Mouse (Mus musculus) v-Abl transformed pro-B cells (cell line): ENCODE measurements around the gene Serac1.

Experiments
- in situ Hi-C, 2 experiments: fragments of 400-800 bp; cut with MboI; formaldehyde crosslinking; loops; one replicate each; pipeline ENCODE4 v1.15.1; 2025; ENCODE audit not compliant: unreplicated experiment in 2 of 2

Serac1 gene

DNA sequence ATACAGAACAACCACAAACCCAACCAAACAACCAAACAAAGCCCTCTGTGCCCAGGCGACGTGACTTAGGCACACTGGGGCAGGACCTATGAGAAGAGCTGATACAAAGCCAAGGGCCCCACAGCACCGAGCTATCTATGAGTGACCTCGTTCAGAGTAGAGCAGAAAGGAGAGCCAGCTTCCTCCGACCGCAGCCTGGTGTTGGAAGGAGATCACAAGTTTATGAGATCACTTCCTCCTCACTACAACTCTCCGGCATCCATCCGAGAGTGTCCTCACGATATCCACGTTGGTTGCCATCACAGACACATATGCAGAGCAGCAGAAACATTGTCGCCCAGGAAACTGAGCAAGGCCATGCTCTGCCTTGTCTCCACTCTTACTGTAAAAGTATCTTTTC lies 71.0 kb downstream of the Serac1 start:
- in situ Hi-C loops = loop anchor here (10.0 to 25.0 kb wide), 3 partner anchors 54 to 264 kb away; no protein-coding TSS in a partner anchor

DNA sequence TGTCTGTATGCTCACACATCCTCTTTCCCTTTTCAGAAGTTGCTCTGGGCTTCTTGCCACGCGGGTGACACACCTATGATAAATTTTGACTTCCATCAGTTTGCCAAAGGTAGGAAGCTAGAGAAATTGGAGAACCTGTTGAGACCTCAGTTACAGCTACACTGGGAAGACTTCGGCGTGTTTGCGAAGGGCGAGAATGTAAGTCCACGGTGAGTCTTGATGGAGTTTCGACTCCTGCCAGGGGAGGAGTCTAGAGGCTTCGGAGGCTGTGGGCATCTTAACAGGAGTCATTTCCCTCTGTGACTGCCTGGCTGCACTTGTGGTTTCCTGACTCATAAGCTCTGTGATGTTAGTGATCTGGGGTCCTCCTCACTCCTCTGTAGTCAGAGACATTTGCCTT lies 71.6 kb downstream of the Serac1 start:
- in situ Hi-C loops = loop anchor here (10.0 to 25.0 kb wide), 3 partner anchors 53 to 263 kb away; no protein-coding TSS in a partner anchor

DNA sequence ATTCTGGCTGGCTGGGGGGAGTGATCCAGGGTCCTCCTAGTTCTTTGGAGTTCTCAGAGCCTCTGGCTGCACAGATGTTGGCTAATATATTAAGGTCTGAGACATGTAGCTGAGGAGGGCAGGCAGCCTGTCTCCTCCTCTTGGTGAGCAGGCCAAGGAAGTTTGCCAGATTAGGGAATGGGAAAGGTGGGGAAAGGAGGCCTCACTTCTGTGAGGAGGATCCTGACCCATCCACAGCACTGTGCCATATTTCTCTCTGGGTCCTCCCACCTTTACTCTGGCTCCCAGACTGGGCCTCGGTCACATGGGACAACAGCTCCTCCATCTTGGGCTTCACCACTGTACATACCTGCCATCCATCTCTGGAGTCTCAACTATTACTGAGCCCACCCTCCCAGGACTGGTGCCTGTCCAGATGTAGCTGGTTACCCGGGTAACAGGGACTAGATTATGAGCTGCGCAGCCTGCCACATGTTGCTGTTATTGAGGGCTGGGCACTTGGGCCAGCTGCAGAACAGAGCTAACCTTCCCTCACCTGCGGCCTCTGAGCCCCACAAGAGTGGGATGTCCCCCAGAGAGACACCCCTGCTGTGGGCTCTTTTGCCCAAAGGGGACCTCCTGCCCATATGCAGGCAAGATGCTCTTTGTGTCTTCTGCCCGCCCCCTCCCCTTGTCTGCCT lies 72.3 kb downstream of the Serac1 start:
- in situ Hi-C loops = loop anchor here (10.0 to 25.0 kb wide), 3 partner anchors 52 to 262 kb away; no protein-coding TSS in a partner anchor

DNA sequence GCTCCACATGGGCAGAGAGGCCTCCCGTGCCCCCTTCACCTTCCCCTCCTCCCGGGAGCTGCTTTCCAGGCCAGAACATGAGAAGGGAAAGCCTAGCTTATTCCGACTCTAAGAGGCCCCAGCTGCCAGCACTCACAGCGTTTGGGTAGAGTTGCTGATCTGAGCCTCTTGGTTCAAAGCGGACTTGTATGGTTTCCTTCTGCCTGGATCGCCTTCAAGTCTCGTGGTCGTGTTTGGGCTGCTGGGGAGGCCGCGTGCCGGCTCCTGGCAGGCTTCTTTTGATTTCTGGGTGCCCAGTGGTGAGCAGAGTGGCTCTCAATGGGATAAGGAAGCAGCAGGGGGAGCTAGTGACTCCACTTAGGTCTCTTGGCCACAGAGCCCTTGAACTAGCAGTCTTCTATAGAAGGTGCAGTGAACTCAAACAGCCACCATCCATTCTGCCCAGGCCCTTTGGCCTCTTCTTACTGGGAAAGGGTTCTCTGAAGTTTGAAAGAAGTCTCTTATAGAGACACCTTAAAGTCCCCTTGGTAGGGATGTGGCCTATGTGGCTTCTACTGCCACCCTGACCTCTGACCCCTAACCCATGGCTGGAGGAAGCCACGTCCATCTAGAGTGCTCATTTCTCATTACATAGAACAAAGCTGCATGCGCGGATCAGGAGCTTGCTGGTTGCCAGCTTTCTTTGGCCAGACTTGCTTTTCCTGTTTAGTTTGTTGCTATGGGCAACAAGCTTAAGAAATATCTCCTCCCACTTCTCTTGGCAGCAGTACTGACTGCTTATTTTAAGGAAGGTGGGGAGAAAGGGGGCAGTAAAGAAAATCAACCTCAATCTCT lies 73.7 kb downstream of the Serac1 start:
- in situ Hi-C loops = loop anchor here (10.0 to 25.0 kb wide), 3 partner anchors 51 to 261 kb away; no protein-coding TSS in a partner anchor

DNA sequence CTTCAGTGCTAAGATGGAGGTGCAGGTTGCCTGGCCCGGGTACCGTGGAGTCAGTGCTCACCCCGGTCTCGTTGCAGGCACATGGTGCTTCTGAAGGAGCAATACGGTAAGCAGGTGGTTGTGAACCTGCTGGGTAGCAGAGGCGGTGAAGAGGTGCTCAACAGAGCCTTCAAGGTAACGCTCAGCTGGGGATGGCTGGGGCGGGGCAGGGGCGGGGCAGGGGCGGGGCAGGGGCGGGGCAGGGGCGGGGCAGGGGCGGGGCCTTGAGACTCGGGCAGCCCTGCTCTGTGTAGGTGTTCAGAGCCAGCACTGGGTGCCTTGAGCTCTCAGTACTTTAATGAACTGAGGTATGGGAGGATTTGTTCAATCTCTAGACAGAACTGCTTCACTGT lies 74.3 kb downstream of the Serac1 start:
- in situ Hi-C loops = loop anchor here (10.0 to 25.0 kb wide), 3 partner anchors 50 to 260 kb away; no protein-coding TSS in a partner anchor

DNA sequence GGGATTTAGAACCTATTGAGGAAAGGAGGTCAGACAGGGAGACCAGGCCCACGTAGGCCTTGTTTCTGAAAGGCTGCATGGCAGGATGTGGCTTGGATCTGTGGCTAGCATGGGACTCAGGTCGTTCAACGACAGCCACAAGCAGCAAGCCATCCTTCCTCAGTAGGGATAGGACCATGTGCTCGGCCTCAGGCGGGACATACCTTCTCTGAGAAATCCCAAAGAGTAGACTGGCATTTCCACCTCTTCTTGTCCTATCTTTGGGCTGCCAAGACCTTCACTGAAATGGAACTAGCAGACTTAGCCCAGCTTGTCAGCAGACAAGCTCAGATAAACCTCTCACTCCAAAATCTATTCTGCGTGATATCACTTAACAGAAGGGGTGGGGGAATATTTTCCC lies 75.9 kb downstream of the Serac1 start:
- in situ Hi-C loops = loop anchor here (10.0 to 25.0 kb wide), 3 partner anchors 49 to 259 kb away; no protein-coding TSS in a partner anchor

DNA sequence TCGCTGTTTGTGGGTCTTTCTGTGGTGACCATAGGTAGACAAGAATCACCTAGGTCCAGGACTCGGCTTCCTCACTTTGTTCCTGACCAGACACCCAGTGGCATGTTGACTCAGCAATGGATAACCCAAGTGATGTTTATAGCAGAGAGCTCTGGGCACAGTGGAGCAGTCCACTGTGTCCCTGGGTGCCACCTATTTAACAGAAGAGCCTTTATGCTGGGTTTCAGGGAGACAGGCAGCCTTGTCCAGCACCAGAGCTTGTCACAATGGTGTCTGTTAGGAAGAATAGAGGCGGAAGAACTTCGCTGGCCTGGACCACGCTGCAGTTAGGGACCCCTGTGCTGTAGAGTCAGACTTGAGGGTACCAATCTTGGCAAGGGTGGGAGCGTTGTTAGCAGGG lies 77.0 kb downstream of the Serac1 start:
- in situ Hi-C loops = loop anchor here (10.0 to 25.0 kb wide), 3 partner anchors 48 to 258 kb away; no protein-coding TSS in a partner anchor

DNA sequence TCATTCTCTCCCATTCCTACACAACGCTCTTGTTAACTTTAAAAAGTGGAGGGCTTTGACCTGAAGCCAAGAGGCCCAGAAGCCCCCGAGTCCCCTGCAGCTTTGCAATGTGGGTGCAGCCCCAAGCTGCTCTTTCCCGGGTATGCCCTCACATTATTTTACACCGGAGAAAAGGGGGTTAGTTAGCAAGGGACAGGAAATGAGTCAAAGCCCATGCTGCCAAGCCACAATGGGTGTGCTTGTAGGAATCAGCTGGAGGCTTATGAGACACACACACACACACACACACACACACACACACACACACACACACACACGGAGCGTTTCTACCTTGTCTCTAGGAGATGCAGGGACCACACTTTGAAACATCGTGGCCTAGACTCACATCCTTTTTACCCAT lies 77.7 kb downstream of the Serac1 start:
- in situ Hi-C loops = loop anchor here (10.0 to 25.0 kb wide), 3 partner anchors 47 to 257 kb away; no protein-coding TSS in a partner anchor

DNA sequence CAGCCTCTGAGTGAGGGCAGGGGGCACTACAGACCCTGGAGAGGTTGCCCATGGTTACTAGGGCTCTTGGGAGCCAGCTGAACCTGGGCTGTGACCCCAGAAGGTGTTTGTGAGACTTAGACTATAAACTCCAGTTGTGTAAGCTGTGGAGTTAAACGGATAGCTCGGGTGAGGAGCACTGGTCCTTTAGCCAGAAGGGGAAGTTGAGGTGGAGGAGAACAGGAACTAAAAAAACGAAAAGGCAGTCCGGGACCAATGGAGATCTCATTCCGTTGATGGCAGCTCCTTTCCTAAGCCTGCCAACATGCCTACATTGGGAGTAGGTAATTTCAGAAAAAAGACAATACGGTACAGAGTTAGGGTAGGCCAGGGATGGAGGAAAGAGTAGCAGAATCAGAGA lies 78.2 kb downstream of the Serac1 start:
- in situ Hi-C loops = loop anchor here (10.0 to 25.0 kb wide), 3 partner anchors 47 to 257 kb away; no protein-coding TSS in a partner anchor

DNA sequence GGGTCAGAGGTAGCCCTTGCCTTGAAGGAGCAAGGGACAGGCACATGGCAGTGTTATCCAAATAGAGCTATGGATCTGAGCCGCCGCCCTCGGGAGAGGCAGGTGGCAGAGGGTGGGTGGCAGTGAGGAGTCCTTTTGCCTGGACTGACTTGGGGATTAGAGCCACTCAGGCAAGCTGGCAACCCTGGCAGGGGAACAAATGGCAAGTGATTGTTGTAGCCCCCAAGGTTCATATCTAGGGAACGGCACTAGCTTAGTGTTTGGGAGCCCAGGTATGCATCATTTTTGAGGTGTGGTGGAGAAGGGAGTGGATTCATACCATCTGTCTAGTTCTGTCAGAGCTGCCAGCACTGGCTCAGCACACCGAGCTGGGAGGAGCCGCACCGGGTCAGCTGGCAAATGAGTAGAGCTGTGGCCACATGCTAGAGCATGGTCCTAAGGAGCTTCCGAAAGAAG lies 78.6 kb downstream of the Serac1 start:
- in situ Hi-C loops = loop anchor here (10.0 to 25.0 kb wide), 3 partner anchors 46 to 256 kb away; no protein-coding TSS in a partner anchor

DNA sequence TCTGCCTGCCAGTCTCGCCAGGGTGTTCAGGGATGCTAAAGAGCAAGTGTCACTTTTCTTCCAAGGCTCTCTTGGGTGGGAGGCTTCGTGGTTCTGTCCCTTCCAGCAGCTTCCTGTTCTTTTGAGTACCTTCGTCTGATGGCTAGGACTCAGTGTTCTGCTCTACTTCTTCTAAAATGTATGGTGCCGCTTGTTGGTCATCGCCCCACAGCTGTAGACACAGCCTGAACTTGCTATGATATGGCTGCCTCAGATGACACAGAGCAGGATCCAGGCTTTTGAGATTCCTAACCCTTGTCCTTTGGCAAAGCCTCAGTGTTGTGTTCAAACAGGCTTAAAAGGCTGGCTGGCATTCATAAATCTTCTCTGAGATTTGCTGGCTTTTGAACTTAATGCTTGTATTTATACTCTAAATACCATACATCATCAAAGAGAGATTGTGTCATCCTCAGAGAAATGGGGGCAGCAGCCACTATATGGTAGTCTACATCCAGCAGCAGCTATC lies 80.5 kb downstream of the Serac1 start:
- in situ Hi-C loops = loop anchor here in 1 of 2 experiments (5.0 kb wide), 1 partner anchor 52 kb away; no protein-coding TSS in a partner anchor

DNA sequence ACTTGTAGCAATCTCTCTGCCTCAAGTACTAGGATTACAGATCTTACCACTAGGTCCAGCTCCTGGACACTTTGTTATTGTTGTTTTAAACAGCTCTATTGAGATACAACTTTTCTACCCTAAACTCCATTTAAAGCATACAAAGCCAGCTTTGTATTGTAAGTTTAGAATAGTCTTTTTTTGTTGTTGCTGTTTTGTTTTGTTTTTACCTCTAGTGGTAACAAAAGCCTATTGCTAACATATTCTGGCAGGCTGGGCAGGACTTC lies 81.4 kb downstream of the Serac1 start:
- in situ Hi-C loops = loop anchor here in 1 of 2 experiments (5.0 kb wide), 1 partner anchor 51 kb away; no protein-coding TSS in a partner anchor

DNA sequence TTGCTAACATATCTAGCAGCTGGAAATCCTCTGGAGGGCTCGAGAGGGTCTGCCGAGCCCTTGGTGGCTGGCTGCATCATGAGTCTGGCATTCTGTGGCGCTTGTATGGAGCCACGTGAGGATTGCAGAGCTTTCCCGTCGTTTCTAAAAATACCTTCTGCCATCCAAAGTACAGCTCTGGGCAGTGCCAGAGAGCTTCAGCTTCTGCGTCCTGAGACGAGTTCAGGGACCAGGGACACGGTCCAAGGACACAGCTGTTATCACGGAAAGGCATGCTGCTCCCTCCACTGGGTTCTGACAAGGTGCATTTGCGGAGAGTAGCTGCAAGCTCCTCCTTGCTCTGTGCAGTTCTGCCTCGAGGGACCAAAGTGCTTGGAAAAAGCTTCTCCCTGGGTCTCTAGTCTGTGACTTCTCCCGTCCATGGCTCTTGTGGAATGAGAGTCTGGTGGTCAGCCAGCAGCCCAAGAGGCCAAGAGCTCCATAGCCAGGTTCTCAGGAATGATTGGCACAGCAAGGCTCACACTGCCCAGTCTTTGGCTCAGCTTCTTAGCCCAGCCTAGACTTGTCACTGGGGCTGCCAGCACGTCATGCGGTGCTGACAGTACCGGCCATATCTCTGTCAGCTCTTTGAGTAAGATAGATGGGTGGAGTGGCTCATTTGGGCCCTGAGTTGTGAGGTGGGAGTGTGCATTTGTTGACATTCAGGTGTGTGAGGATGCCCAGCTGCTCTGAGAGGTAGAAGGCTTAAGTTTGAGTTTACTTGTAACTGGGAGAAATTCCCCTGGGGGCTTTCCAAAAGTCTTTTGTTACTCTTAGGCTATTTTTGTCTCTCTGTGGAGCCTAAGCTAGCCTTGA lies 81.9 kb downstream of the Serac1 start:
- in situ Hi-C loops = loop anchor here in 1 of 2 experiments (5.0 kb wide), 1 partner anchor 50 kb away; no protein-coding TSS in a partner anchor

DNA sequence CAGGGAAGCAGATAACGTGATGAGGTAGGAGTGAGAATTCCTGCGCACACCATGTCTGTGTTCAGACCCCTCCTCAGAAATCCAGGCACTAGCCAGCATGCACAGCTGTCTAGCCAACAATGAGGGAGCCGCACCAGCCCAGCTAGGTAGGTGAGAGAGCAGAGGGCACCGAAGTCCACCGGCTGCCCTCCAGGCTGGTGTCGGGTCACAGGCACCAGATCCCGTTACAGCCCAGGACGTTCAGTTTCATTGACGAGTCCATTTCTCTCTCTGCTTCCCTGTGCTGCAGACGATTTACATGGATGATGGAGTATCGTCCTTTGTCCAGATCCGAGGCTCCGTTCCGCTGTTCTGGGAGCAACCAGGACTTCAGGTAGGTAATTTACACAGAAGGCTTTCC lies 83.0 kb downstream of the Serac1 start:
- in situ Hi-C loops = loop anchor here in 1 of 2 experiments (5.0 kb wide), 1 partner anchor 49 kb away; no protein-coding TSS in a partner anchor

DNA sequence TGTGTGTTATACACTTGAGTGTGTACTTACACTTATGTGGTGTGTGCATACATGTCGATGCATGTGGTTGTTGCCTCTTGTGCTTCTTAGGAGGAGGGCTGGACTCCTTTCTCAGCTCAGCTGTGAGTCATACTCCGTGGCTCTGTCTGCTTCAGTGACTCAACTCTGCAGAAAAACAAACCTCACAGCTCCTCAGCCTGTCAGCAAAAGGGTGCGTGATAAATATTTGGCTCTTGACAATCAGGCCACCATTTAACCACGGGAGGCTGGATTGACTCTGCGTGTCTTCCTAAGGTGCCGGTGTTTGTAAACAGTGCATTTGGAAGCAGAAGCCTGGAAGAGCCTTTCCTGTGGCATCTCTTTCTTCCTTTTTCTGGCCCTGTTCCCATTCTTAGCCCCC lies 84.9 kb downstream of the Serac1 start:
- in situ Hi-C loops = loop anchor here in 1 of 2 experiments (5.0 kb wide), 1 partner anchor 47 kb away; no protein-coding TSS in a partner anchor

DNA sequence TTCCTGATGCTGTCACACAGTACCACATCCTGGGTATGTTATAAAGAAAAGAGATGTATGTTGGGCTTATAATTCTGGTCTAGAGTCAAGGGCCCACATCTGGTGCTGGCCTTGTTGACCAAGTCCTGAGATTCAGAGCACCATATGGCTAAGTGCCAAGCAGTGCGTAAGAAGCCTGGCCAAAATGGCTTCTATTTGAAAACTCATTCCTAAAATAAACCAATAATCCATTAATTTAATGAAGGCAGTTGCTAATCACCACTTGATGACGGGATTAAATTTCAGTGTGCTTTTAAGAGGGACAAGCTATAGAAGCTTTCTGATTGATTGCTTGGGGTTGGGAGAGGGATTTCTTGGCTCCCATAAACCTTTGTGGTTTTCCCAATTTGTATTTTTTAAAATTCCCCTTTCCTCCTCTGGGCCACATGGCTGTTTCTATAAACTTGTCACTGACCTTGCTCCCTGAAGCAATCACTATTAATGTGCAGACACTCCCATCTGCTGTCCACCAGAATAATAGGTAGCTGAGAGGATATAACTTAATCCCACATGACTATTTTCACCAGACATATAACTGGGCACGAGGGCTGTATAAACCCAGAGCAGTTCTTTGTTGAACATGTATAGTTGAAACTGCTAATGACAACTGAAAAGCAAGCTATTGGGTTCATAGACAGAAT lies 85.8 kb downstream of the Serac1 start:
- in situ Hi-C loops = no loop called here

DNA sequence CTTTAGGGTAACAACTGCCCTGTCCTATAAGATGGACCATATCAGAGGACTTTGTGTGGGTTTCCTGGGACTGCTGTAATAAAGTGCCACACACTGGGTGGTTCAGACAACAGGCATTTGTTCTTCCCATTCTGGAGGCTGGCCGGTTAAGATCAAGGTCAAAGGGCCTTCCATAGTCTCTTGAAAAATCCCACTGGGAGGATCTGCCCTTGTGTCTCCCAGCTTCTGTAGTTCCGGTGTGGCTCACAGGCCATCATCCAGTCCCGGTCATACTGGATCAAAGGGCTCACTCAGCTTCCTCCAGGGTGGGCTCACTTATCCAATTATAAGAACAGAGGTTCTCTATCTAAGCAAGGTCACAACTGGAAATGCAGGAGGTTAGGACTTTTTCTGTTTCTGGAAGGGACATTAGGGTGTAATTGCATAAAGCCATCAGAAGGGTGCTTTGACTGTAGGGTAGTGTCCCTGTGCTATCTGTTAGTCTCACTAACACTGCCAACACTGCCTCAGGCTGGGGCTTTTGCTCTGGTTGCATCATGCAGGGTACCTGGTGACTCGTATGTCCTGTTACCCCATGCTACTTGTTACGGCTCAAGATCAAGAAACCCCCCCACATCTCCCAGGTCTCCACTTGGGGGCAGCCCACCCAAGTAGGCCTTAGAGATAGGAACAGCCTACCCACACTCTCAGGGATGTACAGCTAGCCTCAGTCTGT lies 86.5 kb downstream of the Serac1 start:
- in situ Hi-C loops = no loop called here
